Mouse (Mus musculus) kidney, postnatal 36 days (tissue): ENCODE data around the gene Rdh14.
A peak's percentile ranks its signal among the peaks of the same experiment; 100 is the strongest.

Source experiments
- DNase-seq, 2 experiments: peaks; one replicate each; pipeline ENCODE4 v3.0.0; 2021 to 2022; ENCODE audit warnings: mixed read lengths in 2 of 2

Gene Rdh14

GRCm38 (mm10) chr12:10390671-10391441 lies at the start of gene Rdh14:
Gene Rdh14, plus strand, starts transcription at chr12:10390772.
- peak; percentile 98 for DNase-seq

DNA sequence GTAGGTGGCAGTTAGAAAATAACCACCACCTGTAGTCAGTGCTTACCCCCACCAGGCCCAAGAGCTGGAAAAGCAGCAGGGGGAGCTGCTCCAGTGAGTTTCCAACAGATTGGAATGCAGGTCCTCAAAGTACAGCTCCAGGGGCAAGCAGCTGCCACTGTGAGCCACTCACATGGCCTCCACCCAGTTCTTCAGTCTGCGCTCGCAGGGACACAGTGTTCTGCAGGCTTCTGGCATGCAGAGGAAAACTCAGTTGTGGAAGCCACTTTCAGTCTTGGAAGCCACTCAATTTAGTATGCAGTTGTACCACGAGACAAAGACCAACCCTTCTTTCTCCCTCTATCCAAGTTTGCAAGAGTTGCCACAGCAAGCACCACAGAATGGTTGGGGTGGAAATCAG lies 39.9 kb upstream of the Rdh14 start:
- no peak for DNase-seq

DNA sequence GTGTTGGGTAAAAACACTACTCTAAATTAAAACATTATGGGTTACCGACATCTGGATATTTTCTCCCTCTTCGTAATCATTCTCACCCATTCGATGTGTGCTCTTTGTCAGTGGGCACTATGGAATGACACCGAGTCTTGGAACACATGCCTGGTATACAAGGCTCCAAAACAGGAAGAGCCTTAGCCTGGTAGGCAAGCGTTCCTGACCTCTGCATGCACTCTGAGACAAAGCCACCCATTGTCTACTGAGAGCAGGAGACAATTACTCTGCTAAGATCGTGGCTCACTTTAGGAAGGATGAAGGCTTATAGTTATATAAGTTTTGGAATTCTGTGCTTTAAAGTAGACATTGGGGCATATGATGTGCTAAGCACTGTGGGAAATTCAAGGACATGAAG lies 32.8 kb upstream of the Rdh14 start:
- no peak for DNase-seq

DNA sequence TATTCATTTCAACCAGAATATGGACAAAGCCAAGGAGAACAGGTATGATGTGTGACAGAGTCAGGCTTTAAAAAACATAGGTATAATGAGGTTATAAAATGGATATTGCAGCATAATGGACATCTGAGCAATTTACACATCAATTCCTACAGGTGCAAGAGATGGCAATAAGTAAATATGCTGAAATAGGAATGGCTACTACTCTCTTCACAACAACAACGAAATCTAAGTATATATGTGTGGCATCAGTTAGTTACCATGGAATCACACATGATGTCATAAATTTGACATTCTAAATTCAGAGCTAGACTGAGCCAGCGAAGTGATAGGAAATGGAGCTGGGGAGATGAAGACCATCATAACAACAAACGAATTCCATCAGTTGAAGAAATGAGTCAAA lies 20.9 kb upstream of the Rdh14 start, which contains the start of gene Nt5c1b:
Nt5c1b (plus strand) TSS at position 301 of the 400 bp plus-strand sequence.
- DNase-seq = no peak

DNA sequence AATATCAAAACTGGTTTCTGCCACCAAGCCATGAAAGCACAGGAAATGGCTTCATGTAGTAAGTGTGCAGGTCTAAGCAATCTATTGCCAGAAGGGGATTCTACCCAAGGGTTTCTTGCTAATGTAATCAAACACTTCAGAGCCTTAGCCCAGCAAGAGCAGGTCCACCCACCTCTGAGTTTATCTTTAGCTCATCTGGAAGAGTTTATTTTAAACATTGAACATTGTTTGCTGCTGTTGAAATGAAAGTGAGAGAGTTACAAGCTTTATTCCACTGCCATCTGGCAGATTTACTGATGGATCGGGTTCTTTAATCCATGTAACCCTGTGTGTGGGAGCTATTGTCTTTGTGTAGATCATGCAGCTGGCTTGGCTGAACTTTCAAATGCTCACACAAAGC lies 10.2 kb downstream of the Rdh14 start:
- no peak for DNase-seq

- no peak for DNase-seq
Observed at GRCm38 (mm10) chr12:10402421-10403115, 12.0 kb downstream of the Rdh14 start.

- no peak for DNase-seq
Observed at GRCm38 (mm10) chr12:10410511-10411179, 20.1 kb downstream of the Rdh14 start.

GRCm38 (mm10) chr12:10411453-10411852 lies 20.9 kb downstream of the Rdh14 start:
- no peak for DNase-seq

DNA sequence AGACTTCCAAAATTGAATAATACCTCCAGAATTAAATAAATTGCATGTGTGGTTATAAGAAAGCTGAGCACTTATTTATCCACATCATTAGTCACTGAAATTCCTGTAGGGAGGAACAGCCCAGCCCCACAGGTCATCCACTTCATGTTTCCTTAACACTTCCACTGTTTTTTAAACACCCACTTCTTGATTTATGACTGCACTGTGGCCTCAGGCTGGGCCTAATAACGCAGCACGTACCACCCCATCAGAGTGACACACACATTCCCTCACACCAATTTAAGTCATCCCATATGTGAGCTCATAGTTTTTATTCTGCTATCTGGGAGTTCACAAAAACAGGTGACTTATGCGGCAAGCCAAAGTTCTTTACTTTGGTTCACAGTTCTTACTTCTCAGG lies 31.8 kb downstream of the Rdh14 start:
- no peak for DNase-seq

DNA sequence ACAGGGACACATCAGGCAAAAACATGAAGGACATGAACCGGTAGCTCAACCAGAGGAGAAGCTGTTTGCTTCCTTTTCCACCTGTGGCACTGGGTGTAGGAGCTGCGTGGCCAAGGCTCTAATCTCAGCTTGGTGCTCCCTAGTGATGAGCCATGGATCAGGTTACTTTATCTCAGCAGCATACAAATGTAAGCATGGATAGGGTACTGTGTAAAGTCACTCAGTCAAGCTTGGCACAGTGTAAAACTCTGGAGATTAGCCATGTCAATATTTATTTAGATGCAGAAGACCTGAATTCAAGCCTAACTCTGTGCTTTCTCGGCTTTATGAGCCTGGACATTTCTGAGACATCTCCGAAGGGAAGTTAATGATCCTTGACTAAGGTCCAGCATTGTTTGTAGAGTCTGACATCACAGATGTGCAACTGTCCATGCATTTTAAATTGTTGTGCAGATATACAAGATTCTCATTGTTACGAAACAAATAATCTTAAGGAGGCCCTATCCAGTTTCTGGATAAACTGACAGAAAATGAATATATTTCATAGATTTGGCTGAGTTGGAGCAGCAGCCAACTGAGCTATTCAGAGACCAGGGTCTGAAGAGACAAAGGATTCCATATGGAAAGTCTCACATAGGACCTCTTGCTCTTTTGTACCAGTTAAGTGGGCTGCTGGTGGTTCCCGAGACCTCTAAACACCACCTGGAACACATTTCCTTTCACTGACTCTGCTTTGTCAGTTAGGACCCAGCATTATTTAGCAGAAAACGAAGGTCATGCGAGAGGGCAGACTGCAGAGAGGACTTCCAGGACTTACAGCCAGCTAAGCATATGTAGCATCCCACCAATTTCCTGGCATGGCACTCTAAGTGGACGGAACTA lies 35.7 kb downstream of the Rdh14 start:
- no peak for DNase-seq

DNA sequence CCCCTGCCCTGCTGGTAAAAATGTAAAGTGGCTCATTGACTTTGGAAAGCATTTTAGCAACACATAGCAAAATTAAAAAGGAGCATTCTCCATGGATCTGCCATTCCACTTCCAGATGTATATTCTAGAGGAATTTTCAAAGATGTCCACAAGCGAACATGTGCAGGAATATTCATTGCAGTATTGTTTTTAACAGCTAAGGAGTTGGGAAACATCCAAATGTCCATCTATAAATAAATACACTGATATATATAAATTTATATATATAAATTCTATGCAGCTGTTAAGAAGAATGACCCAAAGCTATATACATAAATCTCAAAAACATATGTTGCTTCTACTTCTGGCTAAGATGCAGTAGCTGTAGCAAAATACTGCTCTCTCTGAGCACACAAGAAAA lies 40.4 kb downstream of the Rdh14 start:
- no peak for DNase-seq

- peak; percentile 72 to 94 for DNase-seq
Observed at GRCm38 (mm10) chr12:10438054-10439001, 47.8 kb downstream of the Rdh14 start.

DNA sequence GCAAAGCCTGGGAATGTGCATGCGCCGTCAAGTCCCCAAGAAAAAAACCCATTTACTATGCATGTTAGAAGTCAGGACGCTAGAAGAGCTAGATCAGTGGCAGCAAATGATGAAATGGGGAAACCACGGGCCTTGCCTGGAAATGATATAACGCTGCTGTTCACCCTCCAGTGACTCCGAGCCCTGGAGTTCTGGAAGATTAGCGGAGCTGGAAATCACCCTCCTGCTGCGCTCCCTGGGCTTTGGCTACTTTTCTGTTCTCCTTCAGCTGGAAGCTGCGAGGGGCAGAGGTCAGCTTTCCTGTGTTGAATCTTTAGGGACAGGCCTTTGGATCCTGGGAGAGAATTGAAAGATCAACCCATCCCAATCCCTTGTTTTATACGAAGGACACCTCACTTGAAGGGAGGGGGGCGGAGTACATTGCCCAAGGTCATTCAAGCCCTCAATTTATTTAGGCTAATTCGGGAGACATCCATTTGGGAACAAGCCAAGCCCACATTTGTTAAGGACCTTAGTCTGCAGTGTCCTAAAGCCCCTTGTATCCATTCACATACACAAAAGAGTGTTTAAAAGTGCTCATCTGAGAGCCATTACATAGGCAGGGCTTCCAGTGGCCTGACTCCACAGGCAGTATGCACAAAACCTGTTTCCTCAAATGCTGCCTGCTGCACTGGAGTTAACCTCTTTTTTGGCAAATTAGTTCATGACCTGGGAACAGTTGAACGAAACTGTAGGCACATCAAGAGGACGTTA lies 49.1 kb downstream of the Rdh14 start:
- DNase-seq = peak; percentile 1 to 5
